In the genomic region with DNA sequence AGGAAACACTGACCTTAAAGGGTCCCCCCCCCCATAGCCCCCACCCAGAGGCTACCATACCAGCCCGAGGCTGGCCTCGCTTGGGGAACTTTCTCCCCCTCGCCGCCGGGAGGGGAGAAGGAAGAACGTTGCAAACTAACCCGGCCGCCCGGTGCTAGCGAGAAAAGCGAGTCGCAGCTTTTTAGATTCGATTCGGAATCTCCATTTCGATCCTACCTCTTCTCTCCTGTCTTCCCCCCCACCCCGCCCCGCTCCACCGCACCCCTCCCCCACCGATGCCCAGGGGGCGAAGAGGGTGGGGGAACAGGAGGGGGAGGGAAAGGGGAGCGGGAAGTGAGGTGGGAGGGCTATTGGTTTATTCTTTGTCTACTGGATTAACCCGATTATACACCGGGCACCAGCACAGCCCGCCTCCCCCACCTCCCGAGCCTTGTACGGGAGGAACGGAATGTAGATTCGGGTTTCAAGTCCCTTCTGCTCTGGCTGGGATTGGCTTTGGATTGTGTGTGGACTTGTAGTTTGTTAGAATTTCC, we compare ENCODE assay signal across 8 mouse cellular contexts. TPM values are rescaled to one million over a fixed set of nuclear protein-coding genes. Genes with fewer than 3 reads are reported as not detected.
DNase-seq lines count a peak whose midpoint lies in the region; ATAC-seq lines count a peak whose summit lies in the region.

No protein-coding gene starts in this region.

- DNase-seq in Muller cell, postnatal 12 days (ENCODE audit: inconsistent ontology term), result peak; percentile 92
- peak; percentile 12 for DNase-seq in c-Kit-positive CD71-positive TER-119-positive erythroid progenitor cells, embryonic 14.5 days (ENCODE audit: low spot score)
- DNase-seq in heart, postnatal 14 days, result peak; percentile 56 to 74
- peak; percentile 36 to 71 for DNase-seq in layer of hippocampus, adult 18-20 months (ENCODE audit: low spot score in 2 of 2)
- DNase-seq in ovary, postnatal 14 days (ENCODE audit: low spot score), result peak; percentile 50

- peak; percentile 46 for ATAC-seq in forebrain, embryonic 16.5 days
- ATAC-seq in liver, embryonic 16.5 days (ENCODE audit: low read depth), result peak; percentile 6; the same call in 1 of the 2 replicates
- no peak for ATAC-seq in granulocyte monocyte progenitor cell, adult 5-6 weeks (replicated peaks; ENCODE audit: poor library complexity, severe bottlenecking)

- no peaks in the 10 kb centered on the region for H3K36me3 ChIP-seq in forebrain, embryonic 16.5 days (ENCODE audit: control insufficient read depth, insufficient read depth)
- no peaks in the 10 kb centered on the region for H3K36me3 ChIP-seq in liver, embryonic 16.5 days (ENCODE audit: control insufficient read depth, insufficient read depth)

- H3K4me3 ChIP-seq in forebrain, embryonic 16.5 days (replicated peaks; ENCODE audit: low read length), result peak overlapping the region; percentile 81
- H3K4me3 ChIP-seq in liver, embryonic 16.5 days (ENCODE audit: low read depth, low read length), result peak overlapping the region; percentile 60

- H3K9me3 ChIP-seq in forebrain, embryonic 16.5 days (ENCODE audit: control insufficient read depth, low read length), result no peaks in the 10 kb centered on the region
- H3K9me3 ChIP-seq in liver, embryonic 16.5 days (replicated peaks; ENCODE audit: control insufficient read depth, low read length), result no peaks in the 10 kb centered on the region

- no peaks in the 10 kb centered on the region for H3K27me3 ChIP-seq in forebrain, embryonic 16.5 days (replicated peaks; ENCODE audit: control insufficient read depth, insufficient read depth, low read length)
- peaks cover 42% of the 10 kb centered on the region for H3K27me3 ChIP-seq in liver, embryonic 16.5 days (ENCODE audit: control insufficient read depth, insufficient read depth, low read depth, low read length)

- H3K27ac ChIP-seq in forebrain, embryonic 16.5 days (ENCODE audit: low read length), result peak overlapping the region; percentile 99
- H3K27ac ChIP-seq in liver, embryonic 16.5 days (ENCODE audit: low read length), result peak overlapping the region; percentile 87

- peak overlapping the region; percentile 86 for H3K9ac ChIP-seq in forebrain, embryonic 16.5 days (replicated peaks; ENCODE audit: low read depth, low read length)
- H3K9ac ChIP-seq in liver, embryonic 16.5 days (ENCODE audit: low read depth, low read length), result peak overlapping the region; percentile 53

- intact Hi-C loops in heart, postnatal 14 days (cut with DNase I), result loop anchor here (2.0 to 5.0 kb wide), 6 partner anchors 165 to 585 kb away; no protein-coding TSS in a partner anchor

- peak overlapping the region; percentile 99 for H3K4me2 ChIP-seq in forebrain, embryonic 16.5 days (ENCODE audit: low read length)
- peak overlapping the region; percentile 80 for H3K4me2 ChIP-seq in liver, embryonic 16.5 days (ENCODE audit: low read depth, low read length)

- 0% methylated on average over 18 of the region's 28 CpGs for WGBS in forebrain, embryonic 16.5 days
- WGBS in liver, embryonic 16.5 days (ENCODE audit: insufficient replicate concordance), result under 1% methylated on average over 21 of the region's 28 CpGs

- peaks cover 23% of the 10 kb centered on the region for H3K4me1 ChIP-seq in forebrain, embryonic 16.5 days (replicated peaks; ENCODE audit: control insufficient read depth, insufficient read depth, low read length)
- no peaks in the 10 kb centered on the region; the same call in 1 of the 2 replicates for H3K4me1 ChIP-seq in liver, embryonic 16.5 days (ENCODE audit: control insufficient read depth, low read depth, low read length)

RNA-seq across cellular contexts. Expression of gene Spry2, which starts 1.0 kb away (rescaled TPM):
- polyA plus RNA-seq in forebrain, embryonic 16.5 days (2015; fragmentation: Nextera tagmentation; extraction: Ambion mirVana), result 29.6 and 39.0 TPM in 2 replicates
- total RNA-seq in heart, postnatal 14 days (2021), result 10 to 100 TPM; 34.6 to 35.7 TPM
- 10 to 100 TPM; 68.3 to 71.6 TPM for total RNA-seq in layer of hippocampus, adult 18-20 months (2021)
- polyA plus RNA-seq in liver, embryonic 16.5 days (2015; fragmentation: Nextera tagmentation; extraction: Ambion mirVana), result 2.8 and 3.5 TPM in 2 replicates
- 7.9 and 9.1 TPM in 2 replicates for total RNA-seq in granulocyte monocyte progenitor cell, adult 5-6 weeks (2014; fragmentation: Nextera tagmentation)
- 6.8 and 9.3 TPM in 2 replicates for total RNA-seq in granulocyte monocyte progenitor cell, adult 5-6 weeks (2017)

Comparison
In these comparisons a context has a peak if more than half of its experiments do, and no peak if none do; other contexts are left out.
1. DNase-seq: peak in every context shown above with its lines; median percentile 92 in Muller cell, postnatal 12 days; 65 in heart, postnatal 14 days; 54 in layer of hippocampus, adult 18-20 months; 50 in ovary, postnatal 14 days; 12 in c-Kit-positive CD71-positive TER-119-positive erythroid progenitor cells, embryonic 14.5 days.